Mouse (Mus musculus): ENCODE data around the gene Grb7.

Grb7 gene

DNA sequence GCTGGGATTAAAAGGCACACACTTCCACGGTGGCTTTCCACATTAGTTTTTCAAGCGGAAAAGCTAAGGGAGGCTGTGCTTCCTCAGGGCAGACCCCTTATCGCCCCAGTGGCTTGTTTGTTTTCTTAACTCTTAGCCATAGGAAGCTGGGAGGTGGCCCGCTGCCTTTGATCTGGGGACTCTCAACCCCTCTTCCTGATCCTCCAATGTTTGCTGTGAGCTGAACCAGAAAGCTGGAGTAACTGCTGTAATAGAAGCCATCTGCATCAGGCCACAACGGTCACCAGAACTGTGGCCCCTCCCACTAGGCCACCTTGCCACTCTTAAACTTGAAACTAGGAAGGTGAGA, at the start of gene Grb7:
TSS of gene Grb7 (plus strand) at position 182 of the 349 bp plus-strand sequence.
- in situ Hi-C loops (cut with MboI; ENCODE audit: low pct_unique_long_range_greater_than_20kb in 1 of 2, low sequenced_read_pairs in 2 of 2, unreplicated experiment in 1 of 2): no loop called here

DNA sequence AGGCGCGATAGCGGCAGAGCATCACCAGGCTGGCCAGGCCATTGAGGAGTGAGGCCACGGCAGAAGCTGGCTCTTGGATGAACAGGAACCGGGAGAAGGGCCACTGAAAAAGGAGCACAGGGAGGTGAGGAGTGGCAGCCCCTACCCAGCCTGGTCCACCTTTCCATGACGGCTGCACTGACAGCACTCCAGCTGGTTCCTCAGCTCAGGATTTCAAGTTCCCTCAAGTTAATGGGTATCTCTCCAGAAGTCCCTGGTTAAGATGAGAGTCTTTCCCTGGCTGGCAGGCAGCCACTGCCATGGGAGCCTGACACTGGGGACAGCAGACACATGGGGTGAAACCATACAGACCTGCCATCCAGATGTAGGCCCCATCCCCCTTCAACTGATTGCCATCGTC, 48.2 kb upstream of the Grb7 start:
- in situ Hi-C loops (cut with MboI; ENCODE audit: low pct_unique_long_range_greater_than_20kb in 1 of 2, low sequenced_read_pairs in 2 of 2, unreplicated experiment in 1 of 2): no loop called here

DNA sequence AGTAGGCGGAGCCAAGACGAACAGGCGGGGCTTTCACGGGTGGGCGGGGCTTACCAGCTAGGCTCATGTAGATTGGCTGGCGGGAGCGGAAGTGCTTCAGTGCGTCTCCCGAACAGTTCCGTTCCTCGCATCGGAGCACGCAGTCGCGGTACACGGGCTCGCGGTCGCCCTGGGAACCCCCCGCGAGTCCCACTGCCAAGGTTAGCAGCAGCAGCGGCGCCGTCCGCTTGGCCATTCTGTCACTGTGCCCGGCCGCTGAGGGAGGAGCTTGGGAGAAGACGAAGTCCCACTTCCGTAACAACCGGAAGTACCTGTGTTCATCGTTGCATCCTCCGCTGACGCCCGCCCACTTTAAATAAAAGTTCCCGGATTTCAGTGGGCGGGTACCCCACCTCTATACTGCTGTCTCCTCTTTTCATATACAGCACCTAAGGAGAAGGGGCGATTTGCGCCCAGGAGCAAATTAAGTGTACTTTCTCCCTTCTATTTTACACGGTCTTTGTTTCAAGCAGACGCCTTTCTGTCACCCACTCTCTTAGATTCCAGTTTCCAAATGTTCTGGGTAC, 46.0 kb upstream of the Grb7 start, which contains the start of gene Pgap3:
TSS of gene Pgap3 (minus strand) at position 330 of the 566 bp plus-strand sequence.
- in situ Hi-C loops (cut with MboI; ENCODE audit: low pct_unique_long_range_greater_than_20kb in 1 of 2, low sequenced_read_pairs in 2 of 2, unreplicated experiment in 1 of 2): no loop called here

DNA sequence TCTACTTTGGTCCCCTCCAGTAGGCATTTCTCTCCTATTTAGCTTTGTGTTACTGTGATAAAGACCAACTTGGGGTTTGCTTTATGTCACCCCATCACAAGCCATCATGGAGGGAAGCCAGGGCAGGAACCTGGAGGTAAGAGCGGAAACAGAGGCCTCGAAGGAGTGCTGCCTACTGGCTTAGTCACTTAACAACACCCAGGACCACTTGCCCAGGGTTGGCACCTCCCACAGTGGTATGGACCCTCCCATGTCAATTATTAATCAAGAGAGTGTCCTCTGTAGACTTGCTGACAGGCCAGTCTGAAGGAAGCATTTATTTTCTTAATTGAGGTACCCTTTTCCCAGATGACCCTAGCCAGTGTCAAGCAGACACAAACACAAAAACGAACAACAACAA, 45.4 kb upstream of the Grb7 start:
- in situ Hi-C loops (cut with MboI; ENCODE audit: low pct_unique_long_range_greater_than_20kb in 1 of 2, low sequenced_read_pairs in 2 of 2, unreplicated experiment in 1 of 2): no loop called here

DNA sequence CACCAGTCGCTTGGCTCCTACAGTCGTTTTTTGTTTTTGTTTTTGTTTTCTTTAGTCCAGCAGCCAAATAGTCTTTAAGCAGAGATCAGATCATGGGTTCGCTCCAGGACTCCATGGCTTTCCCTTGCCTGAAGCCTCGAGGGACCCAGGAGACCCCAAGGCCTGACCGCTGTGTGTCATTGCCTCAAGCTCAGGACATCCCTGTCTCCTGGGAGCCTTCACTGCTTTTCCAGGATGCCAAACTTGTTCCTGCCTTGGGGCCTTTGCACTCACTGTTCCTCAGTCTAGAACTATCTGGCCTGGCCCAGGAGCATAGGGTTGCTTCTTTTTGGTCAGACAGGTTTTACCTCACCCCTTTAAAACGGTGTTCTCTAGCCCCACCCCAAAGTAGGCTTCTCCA, 39.6 kb upstream of the Grb7 start:
- in situ Hi-C loops (cut with MboI; ENCODE audit: low pct_unique_long_range_greater_than_20kb in 1 of 2, low sequenced_read_pairs in 2 of 2, unreplicated experiment in 1 of 2): no loop called here

DNA sequence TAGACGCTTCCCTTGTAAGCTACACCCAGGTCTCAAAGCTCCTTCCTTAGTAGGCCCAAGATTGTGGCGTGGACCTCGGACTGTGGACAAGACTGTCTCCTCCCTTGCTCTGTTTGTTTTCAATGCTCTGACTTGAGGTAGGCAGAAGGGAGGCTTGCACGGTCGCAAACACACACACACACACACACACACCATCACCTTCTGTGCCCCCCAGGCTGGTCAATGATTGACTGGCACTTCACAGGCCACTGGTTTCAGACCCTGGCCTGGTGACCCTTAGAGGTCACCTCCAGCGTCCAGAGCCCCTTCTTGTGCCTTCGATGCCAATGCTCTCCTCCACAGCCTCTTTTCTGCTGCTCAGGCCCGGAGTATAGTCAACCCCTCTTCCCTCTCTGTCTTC, 37.3 kb upstream of the Grb7 start:
- in situ Hi-C loops (cut with MboI; ENCODE audit: low pct_unique_long_range_greater_than_20kb in 1 of 2, low sequenced_read_pairs in 2 of 2, unreplicated experiment in 1 of 2): no loop called here

DNA sequence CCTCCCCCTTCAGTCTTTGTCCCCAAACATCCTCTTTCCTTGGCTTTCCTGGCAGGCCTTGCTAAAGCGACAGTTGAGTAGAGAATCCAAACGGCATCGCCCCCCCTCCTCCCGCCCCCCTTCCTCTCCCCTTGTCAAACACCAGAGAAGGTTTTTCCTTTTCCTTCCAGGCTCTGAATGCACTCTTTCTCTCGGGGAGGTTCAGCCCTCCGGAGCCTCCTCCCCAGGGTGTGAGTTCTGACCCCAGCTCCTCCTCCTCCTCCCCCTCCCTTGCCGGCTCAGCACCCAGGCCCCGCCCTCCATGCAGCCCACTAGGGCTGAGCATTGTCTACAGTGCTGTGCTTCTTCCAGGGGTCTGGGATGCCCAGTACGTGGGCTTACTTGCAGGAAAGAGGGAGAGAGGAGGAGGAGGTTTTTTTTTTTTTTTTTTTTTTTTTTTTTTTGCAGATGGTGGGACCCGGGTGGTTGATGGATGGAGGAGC, 36.8 kb upstream of the Grb7 start:
- in situ Hi-C loops (cut with MboI; ENCODE audit: low pct_unique_long_range_greater_than_20kb in 1 of 2, low sequenced_read_pairs in 2 of 2, unreplicated experiment in 1 of 2): no loop called here

DNA sequence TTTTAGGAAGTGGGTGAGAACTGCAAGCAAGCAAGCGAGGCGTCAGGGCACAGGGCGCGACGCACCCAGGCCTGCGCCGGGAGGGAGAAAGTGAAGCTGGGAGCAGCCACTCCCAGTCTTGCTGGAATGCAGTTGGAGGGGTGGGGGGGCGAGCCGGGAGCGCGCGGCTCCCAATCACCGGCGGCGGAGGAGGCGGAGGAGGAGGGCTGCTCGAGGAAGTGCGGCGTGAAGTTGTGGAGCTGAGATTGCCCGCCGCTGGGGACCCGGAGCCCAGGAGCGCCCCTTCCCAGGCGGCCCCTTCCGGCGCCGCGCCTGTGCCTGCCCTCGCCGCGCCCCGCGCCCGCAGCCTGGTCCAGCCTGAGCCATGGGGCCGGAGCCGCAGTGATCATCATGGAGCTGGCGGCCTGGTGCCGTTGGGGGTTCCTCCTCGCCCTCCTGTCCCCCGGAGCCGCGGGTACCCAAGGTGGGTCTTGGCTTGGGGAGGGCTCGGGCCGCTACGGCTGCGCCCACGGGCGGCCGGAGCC, 33.9 kb upstream of the Grb7 start, which contains the start of gene Erbb2:
TSS of gene Erbb2 (plus strand) at position 198 of the 524 bp plus-strand sequence.
- in situ Hi-C loops (cut with MboI; ENCODE audit: low pct_unique_long_range_greater_than_20kb in 1 of 2, low sequenced_read_pairs in 2 of 2, unreplicated experiment in 1 of 2): no loop called here

DNA sequence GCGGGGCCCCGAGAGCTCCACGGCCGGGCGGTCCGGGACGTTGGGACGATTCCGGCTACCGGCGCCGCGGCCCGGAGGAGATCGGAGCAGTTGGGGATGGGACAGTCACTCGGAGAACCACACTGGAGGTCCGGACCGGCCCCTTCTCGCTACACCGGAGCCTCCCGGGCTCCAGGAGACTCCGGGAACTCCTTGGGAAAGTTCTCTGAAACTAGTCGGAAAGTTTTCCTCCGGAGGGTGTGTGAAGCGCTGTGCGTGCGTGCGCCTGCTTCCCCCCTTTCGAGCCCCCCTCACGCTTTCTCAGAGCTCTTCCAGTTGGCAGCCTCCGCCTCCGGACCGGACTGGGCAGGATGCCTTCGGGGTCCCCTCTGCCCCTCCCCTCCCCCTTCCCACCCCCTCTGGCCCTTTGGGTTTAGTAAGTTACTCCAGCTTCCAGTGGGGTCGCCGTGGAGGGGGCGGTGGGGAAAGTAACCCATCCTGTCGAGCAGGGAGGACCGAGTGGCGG, 33.3 kb upstream of the Grb7 start:
- in situ Hi-C loops (cut with MboI; ENCODE audit: low pct_unique_long_range_greater_than_20kb in 1 of 2, low sequenced_read_pairs in 2 of 2, unreplicated experiment in 1 of 2): no loop called here

DNA sequence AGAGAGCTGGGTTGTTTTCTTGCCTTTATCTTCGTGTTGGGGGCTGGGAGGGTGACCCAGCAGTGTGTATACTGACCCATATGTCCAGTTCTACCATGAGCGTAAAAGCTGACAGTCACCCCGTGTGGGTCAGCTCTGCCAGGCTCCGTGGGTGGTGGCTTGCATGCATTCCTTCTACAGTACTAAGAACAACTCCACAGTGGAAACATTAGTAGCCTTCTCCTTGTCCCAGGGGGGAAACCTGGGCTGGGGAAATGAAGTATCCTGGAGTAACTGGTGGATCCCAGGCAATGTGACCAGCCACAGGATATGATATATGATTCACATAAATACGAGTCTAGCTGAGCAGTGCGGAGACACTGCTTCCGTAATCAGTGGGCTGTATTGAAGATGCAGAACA, 32.5 kb upstream of the Grb7 start:
- in situ Hi-C loops (cut with MboI; ENCODE audit: low pct_unique_long_range_greater_than_20kb in 1 of 2, low sequenced_read_pairs in 2 of 2, unreplicated experiment in 1 of 2): no loop called here

DNA sequence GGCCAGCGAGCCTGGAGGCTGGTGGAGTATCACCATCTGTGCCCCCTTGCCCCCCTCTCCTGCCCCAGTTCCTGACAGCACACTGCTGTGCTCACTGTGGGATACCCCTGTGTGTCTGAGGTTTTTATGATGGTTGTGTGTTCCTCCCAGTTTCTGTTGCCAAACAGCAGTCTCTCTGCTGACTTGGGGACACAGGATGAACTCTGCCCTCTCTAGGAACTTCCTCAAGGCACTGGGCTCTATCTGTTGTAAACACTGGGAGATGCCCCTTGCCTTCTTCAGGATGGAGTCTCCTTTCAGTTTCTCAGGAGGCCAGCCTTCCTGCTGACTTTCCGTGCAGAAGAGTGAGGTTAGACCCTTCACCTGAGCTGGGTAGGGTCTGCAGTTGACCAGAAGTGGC, 32.0 kb upstream of the Grb7 start:
- in situ Hi-C loops (cut with MboI; ENCODE audit: low pct_unique_long_range_greater_than_20kb in 1 of 2, low sequenced_read_pairs in 2 of 2, unreplicated experiment in 1 of 2): no loop called here

DNA sequence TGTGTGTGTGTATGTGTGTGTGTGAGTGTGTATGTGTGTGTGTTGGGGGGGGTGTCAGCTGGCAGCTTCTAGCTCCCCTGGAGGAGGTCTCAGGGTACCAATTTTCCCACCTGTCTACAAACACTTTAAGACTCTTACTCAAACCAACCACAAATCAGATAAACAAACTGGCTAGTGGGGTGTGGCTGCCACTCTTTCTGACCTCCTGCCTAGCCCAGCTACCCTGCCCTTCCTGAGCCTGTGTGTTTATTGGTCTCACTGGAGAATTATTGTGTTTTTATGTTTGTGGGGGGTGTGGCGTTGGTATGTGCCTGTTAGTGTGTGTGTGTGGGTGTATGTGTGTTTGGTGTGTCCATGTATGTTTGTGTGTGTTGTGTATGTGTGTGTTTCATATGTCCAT, 29.1 kb upstream of the Grb7 start:
- in situ Hi-C loops (cut with MboI; ENCODE audit: low pct_unique_long_range_greater_than_20kb in 1 of 2, low sequenced_read_pairs in 2 of 2, unreplicated experiment in 1 of 2): no loop called here

DNA sequence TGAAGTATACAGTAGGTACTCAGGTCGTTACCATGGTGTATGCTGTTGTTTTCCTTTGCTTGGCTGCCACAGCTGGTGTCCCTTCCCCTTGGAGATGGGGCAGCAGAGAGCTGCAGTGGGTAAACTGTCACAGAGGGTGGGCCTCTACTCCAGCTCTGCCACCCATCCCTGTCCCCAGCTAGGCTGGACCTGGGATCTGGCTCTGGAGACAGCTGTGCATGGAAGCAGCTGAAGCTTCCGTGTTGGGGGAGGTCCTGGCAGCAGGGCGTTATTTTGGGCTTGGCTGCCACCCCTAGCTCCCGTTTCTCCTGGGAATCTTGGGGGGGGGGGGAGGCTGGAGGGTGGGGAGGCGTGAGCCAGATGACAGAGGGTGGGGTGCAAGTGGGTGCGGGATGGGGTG, 27.9 kb upstream of the Grb7 start:
- in situ Hi-C loops (cut with MboI; ENCODE audit: low pct_unique_long_range_greater_than_20kb in 1 of 2, low sequenced_read_pairs in 2 of 2, unreplicated experiment in 1 of 2): no loop called here

DNA sequence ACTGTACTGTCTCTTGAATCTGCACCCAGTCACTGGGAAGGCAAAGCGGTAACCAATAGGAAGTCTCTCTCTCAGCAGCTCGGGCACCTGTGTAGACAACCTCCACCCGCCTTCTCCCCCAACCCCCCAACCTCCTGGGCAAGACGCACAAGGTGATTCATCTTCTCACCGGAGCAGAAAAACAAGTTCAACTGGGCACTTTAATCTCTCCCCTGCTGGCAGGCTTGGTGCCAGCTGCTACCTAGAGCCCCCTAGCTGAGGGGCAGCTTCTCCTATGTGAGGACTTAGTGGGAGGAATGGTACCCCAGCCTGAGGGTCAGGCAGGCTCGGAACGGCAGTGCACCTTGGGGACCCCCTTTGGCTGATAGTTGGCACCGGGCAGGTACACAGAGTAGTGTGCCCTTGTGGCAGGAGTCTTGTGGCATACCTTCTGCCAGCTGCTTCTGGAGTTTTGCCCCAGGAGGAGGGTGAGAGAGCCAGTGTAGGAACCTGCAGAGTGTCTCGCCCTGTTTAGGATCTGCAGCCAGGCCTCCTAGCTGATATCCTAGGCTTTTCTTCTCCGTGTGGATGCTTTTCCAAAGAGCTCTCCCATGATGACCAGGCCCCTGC, 27.2 kb upstream of the Grb7 start:
- in situ Hi-C loops (cut with MboI; ENCODE audit: low pct_unique_long_range_greater_than_20kb in 1 of 2, low sequenced_read_pairs in 2 of 2, unreplicated experiment in 1 of 2): no loop called here

DNA sequence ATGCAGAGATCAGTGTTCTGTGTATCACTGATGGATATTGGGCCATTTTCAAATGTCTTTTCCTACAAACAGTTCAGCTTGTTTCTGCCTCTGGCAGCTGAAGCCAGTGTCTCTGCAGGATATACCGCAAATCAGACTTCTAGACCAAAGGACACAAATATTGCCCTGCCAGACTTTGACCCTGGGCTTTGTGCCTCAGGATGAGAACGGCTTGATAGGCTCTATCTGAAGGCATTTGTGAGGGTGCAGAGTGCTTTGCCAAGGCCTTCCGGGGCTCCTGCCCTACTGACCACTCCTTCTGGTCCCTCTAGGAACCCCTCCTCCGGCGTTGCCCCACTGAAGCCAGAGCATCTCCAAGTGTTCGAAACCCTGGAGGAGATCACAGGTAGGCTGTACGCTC, 19.6 kb upstream of the Grb7 start:
- in situ Hi-C loops (cut with MboI; ENCODE audit: low pct_unique_long_range_greater_than_20kb in 1 of 2, low sequenced_read_pairs in 2 of 2, unreplicated experiment in 1 of 2): no loop called here

DNA sequence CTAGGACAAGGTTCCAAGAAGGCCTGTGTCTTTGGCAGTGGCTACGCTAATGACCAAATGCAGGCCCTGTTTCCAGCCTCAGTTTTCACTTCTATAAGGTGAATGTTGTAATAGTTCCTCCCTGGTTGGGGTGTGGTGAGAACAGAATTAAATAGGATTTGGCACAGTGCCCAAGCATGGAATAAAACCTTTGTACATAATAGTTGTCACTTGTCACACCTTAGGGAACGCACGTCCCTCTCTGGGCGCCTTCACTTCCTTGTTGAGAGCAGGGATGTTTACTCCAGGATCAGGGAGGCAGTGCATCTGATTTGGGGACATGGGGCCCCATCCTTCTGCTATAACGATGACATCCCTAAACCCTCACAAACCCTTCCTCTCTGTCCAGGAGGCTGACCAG, 17.8 kb upstream of the Grb7 start:
- in situ Hi-C loops (cut with MboI; ENCODE audit: low pct_unique_long_range_greater_than_20kb in 1 of 2, low sequenced_read_pairs in 2 of 2, unreplicated experiment in 1 of 2): no loop called here

DNA sequence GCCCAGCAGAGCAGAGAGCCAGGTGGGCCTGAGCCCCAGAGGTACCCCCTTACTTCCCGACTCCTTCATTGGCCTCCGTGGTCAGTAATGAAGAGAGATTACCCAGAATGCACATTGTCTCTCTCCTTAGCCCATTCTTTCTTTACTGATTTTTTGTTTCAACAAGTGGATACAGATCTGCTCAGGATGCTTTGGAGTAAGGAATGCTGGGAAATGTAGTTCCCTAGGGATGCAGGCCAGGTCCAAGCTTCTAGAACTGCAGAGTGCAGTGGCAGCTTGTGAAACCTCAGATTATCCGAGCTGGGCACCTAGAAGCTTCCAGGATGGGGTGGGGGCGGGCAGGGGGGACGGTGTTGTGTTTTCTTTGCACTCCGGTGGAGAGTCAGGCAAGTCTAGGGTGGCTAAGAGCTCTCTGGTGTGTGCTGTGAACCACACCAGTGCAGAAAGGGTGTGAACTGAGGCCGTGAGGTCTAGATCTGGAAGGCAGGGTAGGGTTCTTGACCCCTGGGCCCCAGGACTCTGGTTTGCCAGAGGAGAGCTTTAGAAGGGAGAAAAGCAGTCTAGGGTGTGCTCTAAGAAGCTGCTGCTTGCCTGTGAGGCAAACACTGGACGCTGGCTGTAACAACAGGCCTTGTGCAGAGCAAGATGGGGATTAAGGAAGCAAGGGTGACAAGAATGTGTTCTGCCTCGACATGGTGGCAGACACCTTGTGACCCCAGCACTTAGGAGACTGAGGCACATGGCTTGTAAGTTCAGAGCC, 14.3 kb upstream of the Grb7 start:
- in situ Hi-C loops (cut with MboI; ENCODE audit: low pct_unique_long_range_greater_than_20kb in 1 of 2, low sequenced_read_pairs in 2 of 2, unreplicated experiment in 1 of 2): no loop called here

DNA sequence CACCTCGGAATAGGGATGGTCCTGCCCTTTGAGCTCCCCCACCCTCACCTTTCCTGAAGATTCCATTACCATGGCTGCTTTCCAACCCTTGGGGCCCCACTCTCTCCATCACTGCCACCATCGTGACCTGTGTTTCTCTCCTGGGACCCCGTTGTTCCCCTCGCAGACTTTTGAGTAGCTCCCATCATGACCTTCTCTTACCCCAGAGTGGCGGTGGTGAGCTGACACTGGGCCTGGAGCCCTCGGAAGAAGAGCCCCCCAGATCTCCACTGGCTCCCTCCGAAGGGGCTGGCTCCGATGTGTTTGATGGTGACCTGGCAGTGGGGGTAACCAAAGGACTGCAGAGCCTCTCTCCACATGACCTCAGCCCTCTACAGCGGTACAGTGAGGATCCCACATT, 10.5 kb upstream of the Grb7 start:
- in situ Hi-C loops (cut with MboI; ENCODE audit: low pct_unique_long_range_greater_than_20kb in 1 of 2, low sequenced_read_pairs in 2 of 2, unreplicated experiment in 1 of 2): no loop called here

DNA sequence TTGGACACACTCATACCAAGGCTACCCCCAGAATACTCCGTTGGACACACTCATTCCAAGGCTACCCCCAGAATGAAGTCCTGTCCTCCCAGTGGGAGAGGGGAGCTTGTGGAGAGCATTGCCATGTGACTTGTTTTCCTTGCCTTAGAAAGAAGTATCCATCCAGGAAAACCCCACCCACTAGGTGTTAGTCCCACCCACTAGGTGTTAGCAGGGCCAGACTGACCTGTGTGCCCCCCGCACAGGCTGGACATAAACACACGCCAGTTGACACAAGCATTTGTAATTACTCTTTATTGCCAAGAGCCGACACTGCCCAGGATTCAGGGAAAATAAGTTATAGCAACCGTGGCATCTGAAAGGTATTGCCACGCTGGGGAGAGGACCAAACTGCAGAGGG, 8.8 kb upstream of the Grb7 start:
- in situ Hi-C loops (cut with MboI; ENCODE audit: low pct_unique_long_range_greater_than_20kb in 1 of 2, low sequenced_read_pairs in 2 of 2, unreplicated experiment in 1 of 2): no loop called here

Measured in mouse embryonic stem cell (cell line).